Mouse (Mus musculus): Measurements from ENCODE around the gene Aox1. TPM values are rescaled to one million over a fixed set of nuclear protein-coding genes. Genes with fewer than 3 reads are reported as not detected.

Aox1 gene
- polyA plus RNA-seq, 1 experiment: 0.32 TPM

GRCm38 (mm10) chr1:58046721-58047290 is 17.1 kb downstream of the Aox1 start:
- Histone ChIP-seq H3K4me3 (ENCODE audit: low read depth, low read length) (no peak overlapping the region), H3K4me1 (ENCODE audit: control insufficient read depth, insufficient read depth, insufficient read length, low read length) (no peaks in the 10 kb centered on the region), H3K36me3 (ENCODE audit: control insufficient read depth, insufficient read depth, low read length) (no peaks in the 10 kb centered on the region), H3K27ac (ENCODE audit: insufficient read depth, low read depth, low read length) (no peak overlapping the region), H3K27me3 (ENCODE audit: control insufficient read depth, insufficient read depth, low read length) (no peaks in the 10 kb centered on the region)
- TF ChIP-seq CTCF (IDR thresholded peaks at IDR 0.05; ENCODE audit: extremely low read depth, insufficient read length, insufficient replicate concordance, low read depth, low read length) (no peak), POLR2A (IDR thresholded peaks at IDR 0.05; ENCODE audit: low read depth, low read length) (no peak)
- WGBS: 66% methylated on average over 3 of the region's 3 CpGs

DNA sequence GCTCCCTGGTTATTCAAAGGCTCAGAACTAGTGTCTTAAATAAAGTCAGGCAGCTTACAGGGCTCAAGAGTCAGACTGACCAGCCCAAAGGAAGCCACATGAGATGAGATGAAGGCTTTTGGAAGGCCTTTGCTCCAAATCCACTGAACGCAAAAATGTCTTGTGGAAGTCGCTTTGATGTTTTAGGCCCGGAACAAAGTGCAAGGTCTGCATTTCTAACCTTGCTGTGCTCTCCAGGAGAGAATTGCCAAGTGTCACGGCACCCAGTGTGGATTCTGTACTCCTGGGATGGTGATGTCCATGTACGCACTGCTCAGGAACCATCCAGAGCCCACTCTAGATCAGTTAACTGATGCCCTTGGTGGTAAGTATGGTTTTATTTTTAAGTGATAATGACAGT is 19.4 kb downstream of the Aox1 start:
- no peak overlapping the region for H3K27ac ChIP-seq (ENCODE audit: insufficient read depth, low read depth, low read length)
- 83% methylated on average over 5 of the region's 5 CpGs for WGBS
- no peak overlapping the region for H3K4me3 ChIP-seq (ENCODE audit: low read depth, low read length)
- H3K4me1 ChIP-seq (ENCODE audit: control insufficient read depth, insufficient read depth, insufficient read length, low read length): no peaks in the 10 kb centered on the region
- TF ChIP-seq POLR2A (IDR thresholded peaks at IDR 0.05; ENCODE audit: low read depth, low read length) (no peak), CTCF (IDR thresholded peaks at IDR 0.05; ENCODE audit: extremely low read depth, insufficient read length, insufficient replicate concordance, low read depth, low read length) (no peak)
- H3K27me3 ChIP-seq (ENCODE audit: control insufficient read depth, insufficient read depth, low read length): no peaks in the 10 kb centered on the region
- H3K36me3 ChIP-seq (ENCODE audit: control insufficient read depth, insufficient read depth, low read length): no peaks in the 10 kb centered on the region

DNA sequence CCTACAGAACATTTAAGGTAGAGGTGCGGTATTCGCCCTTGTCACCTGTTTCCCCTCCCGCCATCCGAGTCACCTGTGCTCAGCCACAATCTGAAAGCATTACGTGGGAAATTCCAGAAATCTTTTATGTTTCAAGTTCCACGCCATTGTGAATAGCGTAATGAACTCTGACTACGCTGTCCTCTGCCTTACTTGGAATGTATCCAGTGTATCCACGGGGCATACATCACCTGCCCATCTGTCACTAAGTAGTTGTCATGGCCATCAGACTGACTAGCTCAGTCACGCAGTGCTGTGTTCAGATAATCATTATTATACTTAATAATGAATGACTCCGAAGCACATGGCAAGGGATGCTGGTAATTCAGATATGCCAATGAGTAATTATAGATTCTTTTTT is 25.9 kb downstream of the Aox1 start:
- Histone ChIP-seq H3K4me3 (ENCODE audit: low read depth, low read length) (no peak overlapping the region), H3K27me3 (ENCODE audit: control insufficient read depth, insufficient read depth, low read length) (no peaks in the 10 kb centered on the region), H3K36me3 (ENCODE audit: control insufficient read depth, insufficient read depth, low read length) (no peaks in the 10 kb centered on the region), H3K4me1 (ENCODE audit: control insufficient read depth, insufficient read depth, insufficient read length, low read length) (no peaks in the 10 kb centered on the region), H3K27ac (ENCODE audit: insufficient read depth, low read depth, low read length) (no peak overlapping the region)
- WGBS: 85% methylated on average over 11 of the region's 11 CpGs
- TF ChIP-seq CTCF (IDR thresholded peaks at IDR 0.05; ENCODE audit: extremely low read depth, insufficient read length, insufficient replicate concordance, low read depth, low read length): no peak
- TF ChIP-seq POLR2A (IDR thresholded peaks at IDR 0.05; ENCODE audit: low read depth, low read length): no peak

GRCm38 (mm10) chr1:58056074-58056807 is 26.5 kb downstream of the Aox1 start:
- TF ChIP-seq POLR2A (IDR thresholded peaks at IDR 0.05; ENCODE audit: low read depth, low read length) (no peak), CTCF (IDR thresholded peaks at IDR 0.05; ENCODE audit: extremely low read depth, insufficient read length, insufficient replicate concordance, low read depth, low read length) (no peak)
- H3K27ac ChIP-seq (ENCODE audit: insufficient read depth, low read depth, low read length): no peak overlapping the region
- H3K4me3 ChIP-seq (ENCODE audit: low read depth, low read length): no peak overlapping the region
- no peaks in the 10 kb centered on the region for H3K36me3 ChIP-seq (ENCODE audit: control insufficient read depth, insufficient read depth, low read length)
- H3K4me1 ChIP-seq (ENCODE audit: control insufficient read depth, insufficient read depth, insufficient read length, low read length): no peaks in the 10 kb centered on the region
- 69% methylated on average over 13 of the region's 13 CpGs for WGBS
- no peaks in the 10 kb centered on the region for H3K27me3 ChIP-seq (ENCODE audit: control insufficient read depth, insufficient read depth, low read length)

GRCm38 (mm10) chr1:58056939-58057338 is 27.2 kb downstream of the Aox1 start:
- no peak overlapping the region for H3K27ac ChIP-seq (ENCODE audit: insufficient read depth, low read depth, low read length)
- no peaks in the 10 kb centered on the region for H3K27me3 ChIP-seq (ENCODE audit: control insufficient read depth, insufficient read depth, low read length)
- no peaks in the 10 kb centered on the region for H3K36me3 ChIP-seq (ENCODE audit: control insufficient read depth, insufficient read depth, low read length)
- no peak overlapping the region for H3K4me3 ChIP-seq (ENCODE audit: low read depth, low read length)
- 72% methylated on average over 11 of the region's 11 CpGs for WGBS
- H3K4me1 ChIP-seq (ENCODE audit: control insufficient read depth, insufficient read depth, insufficient read length, low read length): no peaks in the 10 kb centered on the region
- TF ChIP-seq POLR2A (IDR thresholded peaks at IDR 0.05; ENCODE audit: low read depth, low read length) (no peak), CTCF (IDR thresholded peaks at IDR 0.05; ENCODE audit: extremely low read depth, insufficient read length, insufficient replicate concordance, low read depth, low read length) (no peak)

- TF ChIP-seq CTCF (IDR thresholded peaks at IDR 0.05; ENCODE audit: extremely low read depth, insufficient read length, insufficient replicate concordance, low read depth, low read length) (no peak), POLR2A (IDR thresholded peaks at IDR 0.05; ENCODE audit: low read depth, low read length) (no peak)
- WGBS: 85% methylated on average over 4 of the region's 4 CpGs
- Histone ChIP-seq H3K4me1 (ENCODE audit: control insufficient read depth, insufficient read depth, insufficient read length, low read length) (no peaks in the 10 kb centered on the region), H3K27ac (ENCODE audit: insufficient read depth, low read depth, low read length) (no peak overlapping the region), H3K36me3 (ENCODE audit: control insufficient read depth, insufficient read depth, low read length) (no peaks in the 10 kb centered on the region), H3K4me3 (ENCODE audit: low read depth, low read length) (no peak overlapping the region), H3K27me3 (ENCODE audit: control insufficient read depth, insufficient read depth, low read length) (no peaks in the 10 kb centered on the region)
Measured at GRCm38 (mm10) chr1:58058846-58059245, 29.1 kb downstream of the Aox1 start.

DNA sequence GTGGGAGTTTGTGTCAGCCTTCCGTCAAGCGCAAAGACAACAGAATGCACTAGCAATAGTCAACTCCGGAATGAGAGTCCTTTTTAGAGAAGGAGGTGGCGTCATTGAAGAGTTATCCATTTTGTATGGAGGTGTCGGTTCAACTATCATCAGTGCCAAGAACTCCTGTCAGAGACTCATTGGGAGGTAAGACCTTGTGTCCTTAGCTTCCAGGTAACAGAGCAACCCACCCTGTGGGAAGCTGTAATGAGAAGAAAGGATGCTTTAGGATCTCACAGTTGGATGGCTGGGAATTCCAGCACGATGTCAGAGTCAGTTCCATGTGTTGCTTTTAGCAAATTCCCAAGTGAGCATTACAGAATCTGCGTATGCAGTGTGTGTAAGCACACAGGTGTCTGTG is 32.4 kb downstream of the Aox1 start:
- TF ChIP-seq POLR2A (IDR thresholded peaks at IDR 0.05; ENCODE audit: low read depth, low read length): no peak
- no peak for TF ChIP-seq CTCF (IDR thresholded peaks at IDR 0.05; ENCODE audit: extremely low read depth, insufficient read length, insufficient replicate concordance, low read depth, low read length)
- WGBS: 89% methylated on average over 7 of the region's 7 CpGs
- Histone ChIP-seq H3K4me1 (ENCODE audit: control insufficient read depth, insufficient read depth, insufficient read length, low read length) (no peaks in the 10 kb centered on the region), H3K4me3 (ENCODE audit: low read depth, low read length) (no peak overlapping the region), H3K36me3 (ENCODE audit: control insufficient read depth, insufficient read depth, low read length) (no peaks in the 10 kb centered on the region), H3K27ac (ENCODE audit: insufficient read depth, low read depth, low read length) (no peak overlapping the region), H3K27me3 (ENCODE audit: control insufficient read depth, insufficient read depth, low read length) (no peaks in the 10 kb centered on the region)

All from small intestine, adult 2 months (tissue).